ENCODE assay signal across 15 mouse cellular contexts in genomic region chr8:120502428-120502827, GRCm38 (mm10).
DNase-seq lines count a peak whose midpoint lies in the region; ATAC-seq lines count a peak whose summit lies in the region.
"Had no signal": no experiment of that assay in that cellular context is flagged by ENCODE, and none has a peak within 500 bp of the region (broad histone marks: within the 10 kb centered on the region; RNA-seq: fewer than 3 reads in every experiment).

No protein-coding gene starts in this region.

- H3K27ac ChIP-seq in heart, embryonic 13.5 days (replicated peaks): no peak overlapping the region
- H3K27ac ChIP-seq in heart, embryonic 12.5 days (ENCODE audit: poor library complexity, severe bottlenecking): no peak overlapping the region
- no peak overlapping the region for H3K27ac ChIP-seq in forebrain, embryonic 10.5 days
- H3K27ac ChIP-seq: limb, embryonic 13.5 days had no signal

- no peak overlapping the region for H3K4me3 ChIP-seq in heart, embryonic 13.5 days
- H3K4me3 ChIP-seq in heart, embryonic 12.5 days: no peak overlapping the region
- H3K4me3 ChIP-seq in forebrain, embryonic 10.5 days: no peak overlapping the region
- H3K4me3 ChIP-seq: limb, embryonic 13.5 days; neural tube, embryonic 13.5 days had no signal

- H3K36me3 ChIP-seq in heart, embryonic 13.5 days: no peaks in the 10 kb centered on the region
- no peaks in the 10 kb centered on the region for H3K36me3 ChIP-seq in heart, embryonic 12.5 days
- no peaks in the 10 kb centered on the region for H3K36me3 ChIP-seq in forebrain, embryonic 10.5 days (replicated peaks)
- H3K36me3 ChIP-seq: limb, embryonic 13.5 days; neural tube, embryonic 13.5 days had no signal

- peak; percentile 48 to 59 for DNase-seq in B cell, adult 2 months
- no peak for DNase-seq in kidney, adult 8-10 months
- no peak for DNase-seq in forebrain, embryonic 10.5 days (ENCODE audit: extremely low spot score, low spot score)
- DNase-seq: embryo, embryonic 11 days; heart, postnatal 10 days; lung, postnatal 14 days had no signal

- no peaks in the 10 kb centered on the region for H3K9me3 ChIP-seq in heart, embryonic 13.5 days
- H3K9me3 ChIP-seq in heart, embryonic 12.5 days (replicated peaks): no peaks in the 10 kb centered on the region
- no peaks in the 10 kb centered on the region for H3K9me3 ChIP-seq in forebrain, embryonic 10.5 days
- H3K9me3 ChIP-seq: limb, embryonic 13.5 days; neural tube, embryonic 13.5 days had no signal

- no peak overlapping the region for H3K4me2 ChIP-seq in heart, embryonic 13.5 days
- H3K4me2 ChIP-seq in heart, embryonic 12.5 days: no peak overlapping the region
- H3K4me2 ChIP-seq: limb, embryonic 13.5 days; neural tube, embryonic 13.5 days had no signal

- no peaks in the 10 kb centered on the region for H3K27me3 ChIP-seq in heart, embryonic 13.5 days (replicated peaks)
- H3K27me3 ChIP-seq in heart, embryonic 12.5 days (replicated peaks): no peaks in the 10 kb centered on the region
- peaks cover 60% of the 10 kb centered on the region for H3K27me3 ChIP-seq in forebrain, embryonic 10.5 days (ENCODE audit: poor library complexity, severe bottlenecking)
- H3K27me3 ChIP-seq: neural tube, embryonic 13.5 days had no signal

- peaks cover 95% of the 10 kb centered on the region for H3K4me1 ChIP-seq in heart, embryonic 13.5 days
- H3K4me1 ChIP-seq in heart, embryonic 12.5 days (replicated peaks): peaks cover 98% of the 10 kb centered on the region
- peaks cover 100% of the 10 kb centered on the region for H3K4me1 ChIP-seq in forebrain, embryonic 10.5 days

- H3K9ac ChIP-seq in heart, embryonic 13.5 days: peak overlapping the region; percentile 56; the same call in 1 of the 2 replicates
- H3K9ac ChIP-seq in heart, embryonic 12.5 days: no peak overlapping the region
- H3K9ac ChIP-seq: limb, embryonic 13.5 days; neural tube, embryonic 13.5 days had no signal

- 50% methylated on average over 5 of the region's 5 CpGs for WGBS in heart, embryonic 13.5 days
- 56% methylated on average over 5 of the region's 5 CpGs for WGBS in heart, embryonic 12.5 days
- WGBS in forebrain, embryonic 10.5 days: 68% methylated on average over 5 of the region's 5 CpGs

- ATAC-seq in heart, embryonic 13.5 days (ENCODE audit: extremely low read depth, insufficient number of reproducible peaks, low FRiP score, low TSS enrichment): no peak
- no peak for ATAC-seq in heart, embryonic 12.5 days (ENCODE audit: insufficient number of reproducible peaks, low FRiP score)
- ATAC-seq in granulocyte monocyte progenitor cell, adult 5-6 weeks (replicated peaks; ENCODE audit: poor library complexity, severe bottlenecking): peak; percentile 70
- peak; percentile 56 for ATAC-seq in megakaryocyte, adult 5-6 weeks (ENCODE audit: poor library complexity, severe bottlenecking)
- ATAC-seq: CD4-positive, CD25-positive, alpha-beta regulatory T cell, adult 4 months; intestine, postnatal 0 days; midbrain, embryonic 16.5 days had no signal

Comparison
In these comparisons a context has a peak if more than half of its experiments do, and no peak if none do; other contexts are left out.
1. ATAC-seq: peak in granulocyte monocyte progenitor cell, adult 5-6 weeks (single experiment) and megakaryocyte, adult 5-6 weeks (single experiment); none in heart, embryonic 13.5 days (single experiment) and heart, embryonic 12.5 days (single experiment).
2. DNase-seq: peak in B cell, adult 2 months (2 of 2); none in kidney, adult 8-10 months (0 of 2) and forebrain, embryonic 10.5 days (single experiment).